Comparison of ENCODE assay signal across 9 mouse cellular contexts in genomic region chr2:168049002-168049635, GRCm38 (mm10). TPM values are rescaled to one million over a fixed set of nuclear protein-coding genes. Genes with fewer than 3 reads are reported as not detected.
DNase-seq lines count a peak whose midpoint lies in the region; ATAC-seq and TF ChIP-seq lines count a peak whose summit lies in the region.
"Had no signal": no experiment of that assay in that cellular context is flagged by ENCODE, and none has a peak within 500 bp of the region (broad histone marks: within the 10 kb centered on the region; RNA-seq: fewer than 3 reads in every experiment).

No protein-coding gene starts in this region.

- peak; percentile 30 for DNase-seq in gastrocnemius, postnatal 10 days
- DNase-seq in gastrocnemius, postnatal 25 days = no peak
- DNase-seq in heart, postnatal 0 days (ENCODE audit: low spot score) = no peak
- no peak for DNase-seq in cerebellum, adult 11 months
- DNase-seq in ovary, adult 18-20 months (ENCODE audit: low spot score) = no peak
- DNase-seq in right cerebral cortex, postnatal 14 days = no peak

- no peak overlapping the region for H3K27ac ChIP-seq in ES-Bruce4 (ENCODE audit: insufficient read depth, low read length)
- no peak overlapping the region for H3K27ac ChIP-seq in heart, postnatal 0 days (ENCODE audit: low read depth)
- H3K27ac ChIP-seq in liver, embryonic 15.5 days (replicated peaks) = no peak overlapping the region

- no peak for ATAC-seq in heart, postnatal 0 days (ENCODE audit: insufficient read depth, low read depth)
- ATAC-seq in liver, embryonic 15.5 days (ENCODE audit: insufficient read depth) = no peak
- ATAC-seq: CD4-positive, CD25-positive, alpha-beta regulatory T cell, adult 4 months had no signal

- TF ChIP-seq EP300 in ES-Bruce4 (IDR thresholded peaks at IDR 0.05; ENCODE audit: insufficient read depth, low read depth, low read length) = no peak
- TF ChIP-seq EP300 in heart, postnatal 0 days (IDR thresholded peaks at IDR 0.05; ENCODE audit: low read depth) = no peak

- H3K9ac ChIP-seq in ES-Bruce4 (ENCODE audit: low read depth, poor library complexity, severe bottlenecking) = 0 out of 2 replicates have a peak overlapping the region, but pooled peaks have one; percentile 35
- H3K9ac ChIP-seq in heart, postnatal 0 days (replicated peaks; ENCODE audit: low read depth, low read length) = no peak overlapping the region
- no peak overlapping the region for H3K9ac ChIP-seq in liver, embryonic 15.5 days

- H3K36me3 ChIP-seq in ES-Bruce4 (ENCODE audit: control insufficient read depth, insufficient read depth, low read length, poor library complexity, severe bottlenecking) = no peaks in the 10 kb centered on the region
- no peaks in the 10 kb centered on the region for H3K36me3 ChIP-seq in heart, postnatal 0 days (replicated peaks; ENCODE audit: control insufficient read depth, insufficient read depth, low read length)
- no peaks in the 10 kb centered on the region for H3K36me3 ChIP-seq in liver, embryonic 15.5 days (replicated peaks)

- no peaks in the 10 kb centered on the region for H3K9me3 ChIP-seq in ES-Bruce4 (replicated peaks; ENCODE audit: control insufficient read depth, insufficient read depth, low read length, poor library complexity, severe bottlenecking)
- H3K9me3 ChIP-seq in heart, postnatal 0 days (replicated peaks; ENCODE audit: control insufficient read depth, low read length) = no peaks in the 10 kb centered on the region
- no peaks in the 10 kb centered on the region for H3K9me3 ChIP-seq in liver, embryonic 15.5 days (replicated peaks)

- TF ChIP-seq CTCF in ES-Bruce4 (IDR thresholded peaks at IDR 0.05; ENCODE audit: low read depth, low read length) = no peak
- no peak for TF ChIP-seq CTCF in heart, postnatal 0 days (IDR thresholded peaks at IDR 0.05; ENCODE audit: low read depth)

- no peaks in the 10 kb centered on the region for H3K4me1 ChIP-seq in ES-Bruce4 (ENCODE audit: control insufficient read depth, insufficient read depth, low read length)
- H3K4me1 ChIP-seq in heart, postnatal 0 days (ENCODE audit: control insufficient read depth, insufficient read depth) = peaks cover 13% of the 10 kb centered on the region; the same call in 1 of the 2 replicates
- H3K4me1 ChIP-seq in liver, embryonic 15.5 days (replicated peaks) = peaks cover 30% of the 10 kb centered on the region

- no peak overlapping the region; the same call in 1 of the 2 replicates for H3K4me3 ChIP-seq in ES-Bruce4 (ENCODE audit: low read depth, low read length)
- 0 out of 2 replicates have a peak overlapping the region, but pooled peaks have one; percentile 47 for H3K4me3 ChIP-seq in heart, postnatal 0 days (ENCODE audit: low read depth, low read length)
- H3K4me3 ChIP-seq in liver, embryonic 15.5 days (replicated peaks) = peak overlapping the region; percentile 47

- 18% methylated on average over 16 of the region's 16 CpGs for WGBS in heart, postnatal 0 days
- WGBS in liver, embryonic 15.5 days (ENCODE audit: insufficient replicate concordance) = 16% methylated on average over 16 of the region's 16 CpGs

- no peak for TF ChIP-seq POLR2A in ES-Bruce4 (IDR thresholded peaks at IDR 0.05; ENCODE audit: insufficient read depth, low read length)

- H3K4me2 ChIP-seq in heart, postnatal 0 days (ENCODE audit: low read depth, low read length) = peak overlapping the region; percentile 74
- H3K4me2 ChIP-seq in liver, embryonic 15.5 days = peak overlapping the region; percentile 74

- peaks cover 5% of the 10 kb centered on the region for H3K27me3 ChIP-seq in ES-Bruce4 (ENCODE audit: control insufficient read depth, insufficient read depth, low read length, poor library complexity, severe bottlenecking)
- H3K27me3 ChIP-seq in heart, postnatal 0 days (ENCODE audit: control insufficient read depth, insufficient read depth, low read length) = peaks cover 29% of the 10 kb centered on the region
- H3K27me3 ChIP-seq in liver, embryonic 15.5 days = peaks cover 44% of the 10 kb centered on the region

RNA-seq across cellular contexts. Expression of gene Pard6b, which starts 31.7 kb away (rescaled TPM):
- under 1 TPM; 0.85 to 0.93 TPM for total RNA-seq in gastrocnemius, postnatal 10 days (2021)
- under 1 TPM; 0.43 to 0.62 TPM for total RNA-seq in gastrocnemius, postnatal 25 days (2021)
- 55.0 and 55.3 TPM in 2 replicates for polyA plus RNA-seq in ES-Bruce4 (2011; ENCODE audit: insufficient read depth, insufficient read length, low read depth, missing spikeins)
- total RNA-seq in heart, postnatal 0 days (2014; rRNA removed; ENCODE audit: low replicate concordance) = 4.4 and 6.5 TPM in 2 replicates
- polyA plus RNA-seq in heart, postnatal 0 days (2015; fragmentation: Nextera tagmentation; extraction: Ambion mirVana) = 3.3 and 3.5 TPM in 2 replicates
- polyA plus RNA-seq in liver, embryonic 15.5 days (2015; fragmentation: Nextera tagmentation; extraction: Ambion mirVana) = 2.6 and 2.9 TPM in 2 replicates

RNA-seq across cellular contexts. Expression of gene Ripor3, which starts 38.7 kb away (rescaled TPM):
- total RNA-seq in gastrocnemius, postnatal 10 days (2021) = 1 to 10 TPM; 3.5 to 5.8 TPM
- 1 to 10 TPM in 1 of 2 experiments, under 1 TPM in 1; 0.75 to 1.5 TPM for total RNA-seq in gastrocnemius, postnatal 25 days (2021)
- polyA plus RNA-seq in ES-Bruce4 (2011; ENCODE audit: insufficient read depth, insufficient read length, low read depth, missing spikeins) = 1.8 and 2.4 TPM in 2 replicates
- total RNA-seq in heart, postnatal 0 days (2014; rRNA removed; ENCODE audit: low replicate concordance) = 1.2 and 1.9 TPM in 2 replicates
- polyA plus RNA-seq in heart, postnatal 0 days (2015; fragmentation: Nextera tagmentation; extraction: Ambion mirVana) = 0.29 and 0.36 TPM in 2 replicates
- 1.2 and 1.4 TPM in 2 replicates for polyA plus RNA-seq in liver, embryonic 15.5 days (2015; fragmentation: Nextera tagmentation; extraction: Ambion mirVana)
